In genomic region chr17:79661387-79661786, GRCm38 (mm10) we compare ENCODE assay signal across 9 mouse cellular contexts. TPM values are rescaled to one million over a fixed set of nuclear protein-coding genes. Genes with fewer than 3 reads are reported as not detected.
A peak's percentile ranks its signal among the peaks of the same experiment; 100 is the strongest.
DNase-seq lines count a peak whose midpoint lies in the region; ATAC-seq and TF ChIP-seq lines count a peak whose summit lies in the region.
"Had no signal": no experiment of that assay in that cellular context is flagged by ENCODE, and none has a peak within 500 bp of the region (broad histone marks: within the 10 kb centered on the region; RNA-seq: fewer than 3 reads in every experiment).

No protein-coding gene starts in this region.

- peak; percentile 56 for DNase-seq in heart, adult 8-10 months (ENCODE audit: low spot score)
- peak; percentile 68 to 79 for DNase-seq in heart, postnatal 14 days
- DNase-seq in left cerebral cortex, postnatal 10 days (ENCODE audit: extremely low spot score in 1 of 2, low spot score in 2 of 2) = peak; percentile 62 to 76
- peak; percentile 73 for DNase-seq in naive thymus-derived CD4-positive, alpha-beta T cell, adult 2 months (ENCODE audit: low read depth)
- peak; percentile 67 for DNase-seq in thymus, postnatal 0 days (ENCODE audit: low spot score)

- H3K4me1 ChIP-seq in heart, embryonic 11.5 days (ENCODE audit: control insufficient read depth, insufficient read depth, low read length) = 0 out of 2 replicates have a peak, but pooled peaks cover 3% of the 10 kb centered on the region
- H3K4me1 ChIP-seq in cortical plate, adult 2 months (ENCODE audit: control insufficient read depth, insufficient read depth, low read length) = no peaks in the 10 kb centered on the region; the same call in 1 of the 2 replicates

- H3K4me3 ChIP-seq in heart, embryonic 11.5 days (ENCODE audit: low read depth, low read length) = no peak overlapping the region
- H3K4me3 ChIP-seq in cortical plate, adult 2 months (ENCODE audit: insufficient read depth, low read length) = no peak overlapping the region

- no peak overlapping the region for H3K9ac ChIP-seq in heart, embryonic 11.5 days (ENCODE audit: low read depth, low read length)

- H3K9me3 ChIP-seq in heart, embryonic 11.5 days (replicated peaks; ENCODE audit: control insufficient read depth, low read length) = no peaks in the 10 kb centered on the region

- no peak overlapping the region for H3K27ac ChIP-seq in heart, embryonic 11.5 days (ENCODE audit: low read depth, low read length)
- H3K27ac ChIP-seq in cortical plate, adult 2 months (ENCODE audit: insufficient read depth, low read length) = no peak overlapping the region

- WGBS in heart, embryonic 11.5 days (ENCODE audit: insufficient replicate concordance) = 42% methylated on average over 7 of the region's 7 CpGs

- H3K36me3 ChIP-seq in heart, embryonic 11.5 days (ENCODE audit: control insufficient read depth, insufficient read depth, low read length) = no peaks in the 10 kb centered on the region

- no peaks in the 10 kb centered on the region for H3K27me3 ChIP-seq in heart, embryonic 11.5 days (ENCODE audit: control insufficient read depth, insufficient read depth, low read length)

- ATAC-seq in heart, embryonic 11.5 days (replicated peaks; ENCODE audit: insufficient number of reproducible peaks, low FRiP score, low TSS enrichment) = no peak
- peak; percentile 40 for ATAC-seq in activated CD4-positive, CD25-positive, alpha-beta regulatory T cell, adult 4 months

- no peak overlapping the region for H3K4me2 ChIP-seq in heart, embryonic 11.5 days

- intact Hi-C loops in heart, postnatal 14 days (cut with DNase I) = loop anchor here (1.0 to 2.0 kb wide), 2 partner anchors 53 to 179 kb away; partner anchors contain the start of gene Cyp1b1
- intact Hi-C loops in left cerebral cortex, postnatal 10 days (cut with DNase I) = loop anchor here (2.0 to 10.0 kb wide), 2 partner anchors 179 to 353 kb away; no protein-coding TSS in a partner anchor

- TF ChIP-seq POLR2A in cortical plate, adult 2 months (IDR thresholded peaks at IDR 0.05; ENCODE audit: extremely low read depth, insufficient read depth, low read length) = no peak

- TF ChIP-seq CTCF in cortical plate, adult 2 months (IDR thresholded peaks at IDR 0.05; ENCODE audit: extremely low read depth, insufficient read depth, low read length) = peak; percentile 50; the same call in 1 of the 2 replicates

RNA-seq across cellular contexts. Expression of gene Rmdn2, which starts 49.7 kb away (rescaled TPM):
- total RNA-seq in heart, adult 8-10 months (2022) = 10 to 100 TPM in 3 of 4 experiments, 1 to 10 TPM in 1; 9.6 to 15.5 (median 14.7) TPM
- polyA plus RNA-seq in heart, embryonic 11.5 days (2014; fragmentation: Nextera tagmentation; extraction: Ambion mirVana) = 18.0 and 20.2 TPM in 2 replicates
- polyA plus RNA-seq in activated CD4-positive, CD25-positive, alpha-beta regulatory T cell, adult 4 months (2017; shearing (Covaris generic)) = 1 to 10 TPM; 4.9 to 7.3 TPM
- polyA plus RNA-seq in cortical plate, adult 2 months (2012; rRNA removed) = 9.7 and 10.3 TPM in 2 replicates
- total RNA-seq in heart, postnatal 14 days (2021) = 1 to 10 TPM; 9.0 to 9.8 TPM
- total RNA-seq in left cerebral cortex, postnatal 10 days (2021) = 10 to 100 TPM; 11.7 to 11.9 TPM
- polyA plus RNA-seq in thymus, postnatal 0 days (2015; fragmentation: Nextera tagmentation; extraction: Ambion mirVana) = 5.3 and 5.5 TPM in 2 replicates

RNA-seq across cellular contexts. Expression of gene Cyp1b1, which starts 53.5 kb away (rescaled TPM):
- 1 to 10 TPM; 3.7 to 7.4 (median 4.5) TPM for total RNA-seq in heart, adult 8-10 months (2022)
- polyA plus RNA-seq in heart, embryonic 11.5 days (2014; fragmentation: Nextera tagmentation; extraction: Ambion mirVana) = 2.1 TPM in 2 replicates
- polyA plus RNA-seq in activated CD4-positive, CD25-positive, alpha-beta regulatory T cell, adult 4 months (2017; shearing (Covaris generic)) = not detected
- polyA plus RNA-seq in cortical plate, adult 2 months (2012; rRNA removed) = 1.5 and 2.0 TPM in 2 replicates
- 1 to 10 TPM; 2.7 to 5.1 TPM for total RNA-seq in heart, postnatal 14 days (2021)
- total RNA-seq in left cerebral cortex, postnatal 10 days (2021) = 1 to 10 TPM; 3.9 to 4.1 TPM
- polyA plus RNA-seq in thymus, postnatal 0 days (2015; fragmentation: Nextera tagmentation; extraction: Ambion mirVana) = 2.7 and 2.9 TPM in 2 replicates
- total RNA-seq: neutrophil, adult 5-6 weeks had no signal
